Mouse (Mus musculus) hindbrain, postnatal 0 days (tissue): ENCODE measurements around the gene Tenm4. TPM values are rescaled to one million over a fixed set of nuclear protein-coding genes. Genes with fewer than 3 reads are reported as not detected.

Experiments used
- ATAC-seq: fragments of 200-750 bp; cut with Nextera tagmentation; 2 replicates; pipeline ENCODE4 v1.8.0; 2017; ENCODE audit warnings: mild to moderate bottlenecking, moderate TSS enrichment, moderate library complexity
- DNase-seq: peaks from one replicate; pipeline ENCODE4 v3.0.0-alpha.2; 2015; ENCODE audit warnings: low spot score
- H3K27ac ChIP-seq: fragments of 300-500 bp; sonication (generic); 2 replicates; pipeline ENCODE4 v1.5.1; 2014; ENCODE audit warnings: mild to moderate bottlenecking
- H3K27me3 ChIP-seq: fragments of 300-500 bp; sonication (generic); 2 replicates; pipeline ENCODE4 v1.6.1; 2014; ENCODE audit warnings: low read length, mixed read lengths; ENCODE audit not compliant: insufficient read depth
- H3K36me3 ChIP-seq: fragments of 300-500 bp; sonication (generic); 2 replicates; pipeline ENCODE4 v1.6.1; 2014; ENCODE audit warnings: low read length, mixed read lengths; ENCODE audit not compliant: insufficient read depth
- H3K4me1 ChIP-seq: fragments of 300-500 bp; sonication (generic); 2 replicates; pipeline ENCODE4 v1.6.1; 2014; ENCODE audit warnings: antibody characterized with exemption, low read length, mixed read lengths; ENCODE audit not compliant: insufficient read depth
- H3K4me2 ChIP-seq: fragments of 300-500 bp; sonication (generic); 2 replicates; pipeline ENCODE4 v1.6.1; 2014; ENCODE audit warnings: low read depth, mild to moderate bottlenecking, low read length, moderate library complexity, mixed read lengths
- H3K4me3 ChIP-seq: fragments of 300-500 bp; sonication (generic); 2 replicates; pipeline ENCODE4 v1.5.1; 2014; ENCODE audit warnings: low read length
- H3K9ac ChIP-seq: fragments of 300-500 bp; sonication (generic); replicated peaks from 2 replicates; pipeline ENCODE4 v1.6.1; 2014; ENCODE audit warnings: mild to moderate bottlenecking, low read length, moderate library complexity, mixed read lengths
- H3K9me3 ChIP-seq: fragments of 300-500 bp; sonication (generic); 2 replicates; pipeline ENCODE4 v1.6.1; 2016; ENCODE audit warnings: low read length, mixed read lengths
- CTCF ChIP-seq: IDR thresholded peaks from 2 replicates; pipeline ENCODE4 v1.5.1; 2016; ENCODE audit warnings: antibody characterized with exemption, control low read depth, low read depth
- WGBS: fragments of 180-500 bp; shearing (Covaris S2); extraction: QIAGEN DNeasy Blood & Tissue Kit; methylation state at CpG from one replicate; pipeline ENCODE4 v1.1.7; 2014; 5-methylcytosine and 5-hydroxymethylcytosine counted together
- polyA plus RNA-seq: library from polyadenylated mRNA; unstranded; fragments of >200 nt; fragmentation: Nextera tagmentation; extraction: Ambion mirVana; gene quantifications from 2 replicates; pipeline ENCODE4 v1.2.1, GENCODE M21; 2015
- total RNA-seq: library from RNA; depleted of rRNA; stranded (reverse); fragments of >200 nt; gene quantifications from 2 replicates; pipeline ENCODE4 v1.2.3, GENCODE M21; 2014

Tenm4 gene
- total and polyA plus RNA-seq, 2 experiments from 2014 or later, result 24.1 to 49.7 TPM

GRCm38 (mm10) chr7:96265941-96266340 is 94.9 kb downstream of the Tenm4 start:
- 65% methylated on average over 1 of the region's 1 CpGs for WGBS
- DNase-seq, result no peak

DNA sequence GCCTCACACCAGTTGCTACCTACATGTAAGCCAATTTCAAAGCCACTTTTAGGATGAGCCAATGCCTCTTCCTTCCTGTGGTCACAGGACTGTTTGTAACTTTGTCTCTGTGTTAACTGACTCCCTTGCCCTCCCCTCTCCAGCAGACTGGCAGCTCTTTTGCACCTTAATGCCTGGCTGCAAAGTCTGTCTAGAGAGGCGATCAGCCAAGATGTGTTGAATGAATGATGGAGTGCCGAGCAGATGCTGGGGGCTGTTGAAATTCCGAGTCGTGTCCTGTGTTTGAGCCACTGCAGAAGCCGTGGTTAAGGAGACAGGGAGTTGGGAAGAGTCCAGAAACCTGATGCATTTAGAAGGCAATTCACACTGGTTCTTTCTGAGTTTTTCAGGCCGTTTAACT is 96.2 kb downstream of the Tenm4 start:
- Histone ChIP-seq H3K4me1 (no peaks in the 10 kb centered on the region), H3K4me2 (no peak overlapping the region), H3K9ac (no peak overlapping the region), H3K27ac (no peak overlapping the region), H3K9me3 (no peaks in the 10 kb centered on the region), H3K36me3 (no peaks in the 10 kb centered on the region), H3K27me3 (no peaks in the 10 kb centered on the region), H3K4me3 (no peak overlapping the region)
- ATAC-seq (peak; percentile 64), DNase-seq (peak; percentile 65)
- WGBS, result 38% methylated on average over 6 of the region's 6 CpGs
- no peak for TF ChIP-seq CTCF

More at GRCm38 (mm10) chr7:96265941-96266340, 94.9 kb downstream of the Tenm4 start:
- Histone ChIP-seq H3K4me3 (no peak overlapping the region), H3K27ac (no peak overlapping the region), H3K4me2 (no peak overlapping the region), H3K9me3 (no peaks in the 10 kb centered on the region), H3K36me3 (no peaks in the 10 kb centered on the region), H3K9ac (no peak overlapping the region), H3K27me3 (no peaks in the 10 kb centered on the region), H3K4me1 (no peaks in the 10 kb centered on the region)
- no peak for ATAC-seq
- TF ChIP-seq CTCF, result no peak

GRCm38 (mm10) chr7:96270684-96271083 is 99.6 kb downstream of the Tenm4 start:
- Histone ChIP-seq H3K36me3 (no peaks in the 10 kb centered on the region), H3K27me3 (no peaks in the 10 kb centered on the region), H3K4me3 (no peak overlapping the region), H3K4me2 (no peak overlapping the region), H3K9me3 (no peaks in the 10 kb centered on the region), H3K27ac (no peak overlapping the region), H3K4me1 (no peaks in the 10 kb centered on the region), H3K9ac (no peak overlapping the region)
- DNase-seq (no peak), ATAC-seq (no peak)
- WGBS, result 29% methylated on average over 4 of the region's 4 CpGs
- TF ChIP-seq CTCF, result no peak

DNA sequence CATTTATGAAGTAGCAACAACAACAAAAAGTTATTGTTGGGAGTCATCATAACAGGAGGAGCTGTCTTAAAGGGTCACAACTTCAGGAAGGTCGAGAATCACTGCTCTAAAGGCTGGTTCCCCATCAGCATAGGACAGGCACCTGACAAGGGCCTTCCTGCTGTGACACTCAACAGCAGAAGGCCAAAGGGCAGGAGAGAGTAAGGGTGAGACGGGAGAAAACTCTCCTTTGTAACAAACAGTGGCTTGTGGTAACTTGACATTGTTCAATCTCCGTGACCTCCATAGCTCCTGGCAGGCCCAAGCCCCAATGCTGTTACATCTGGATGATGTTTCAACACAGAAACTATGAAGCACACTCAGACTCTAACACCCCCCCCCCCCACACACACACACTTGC is 101.0 kb downstream of the Tenm4 start:
- H3K4me2 ChIP-seq, result no peak overlapping the region
- H3K9ac ChIP-seq, result no peak overlapping the region
- no peak overlapping the region for H3K27ac ChIP-seq
- 63% methylated on average over 3 of the region's 3 CpGs for WGBS
- no peaks in the 10 kb centered on the region for H3K9me3 ChIP-seq
- H3K4me1 ChIP-seq, result no peaks in the 10 kb centered on the region
- no peak overlapping the region for H3K4me3 ChIP-seq
- TF ChIP-seq CTCF, result no peak
- H3K27me3 ChIP-seq, result no peaks in the 10 kb centered on the region
- DNase-seq, result no peak
- ATAC-seq, result no peak
- no peaks in the 10 kb centered on the region for H3K36me3 ChIP-seq

DNA sequence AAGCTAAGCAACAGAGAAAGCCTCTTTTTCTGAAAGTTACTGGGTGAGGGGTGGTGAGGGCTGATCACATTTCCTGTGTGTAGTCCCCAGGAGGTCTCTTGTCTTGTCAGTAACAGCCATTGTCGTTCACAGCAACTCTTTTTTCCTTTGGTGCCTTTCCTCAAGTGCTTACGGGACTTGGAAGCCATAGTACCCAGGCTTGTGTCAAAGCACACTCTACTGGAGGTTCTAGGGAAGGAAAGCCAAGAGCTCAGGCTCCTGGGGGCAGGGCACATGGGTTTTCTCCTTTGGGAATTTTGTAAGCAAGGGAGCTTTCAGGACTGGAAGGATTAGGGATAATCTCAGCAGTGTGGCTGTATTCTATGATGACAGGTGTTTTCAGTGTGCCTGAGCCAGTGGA is 103.4 kb downstream of the Tenm4 start:
- no peak for ATAC-seq
- TF ChIP-seq CTCF, result no peak
- H3K27me3 ChIP-seq, result no peaks in the 10 kb centered on the region
- H3K27ac ChIP-seq, result no peak overlapping the region
- H3K9ac ChIP-seq, result no peak overlapping the region
- no peak for DNase-seq
- no peak overlapping the region for H3K4me2 ChIP-seq
- no peak overlapping the region for H3K4me3 ChIP-seq
- no peaks in the 10 kb centered on the region for H3K4me1 ChIP-seq
- WGBS, result 80% methylated on average over 2 of the region's 2 CpGs
- H3K36me3 ChIP-seq, result no peaks in the 10 kb centered on the region
- H3K9me3 ChIP-seq, result no peaks in the 10 kb centered on the region

DNA sequence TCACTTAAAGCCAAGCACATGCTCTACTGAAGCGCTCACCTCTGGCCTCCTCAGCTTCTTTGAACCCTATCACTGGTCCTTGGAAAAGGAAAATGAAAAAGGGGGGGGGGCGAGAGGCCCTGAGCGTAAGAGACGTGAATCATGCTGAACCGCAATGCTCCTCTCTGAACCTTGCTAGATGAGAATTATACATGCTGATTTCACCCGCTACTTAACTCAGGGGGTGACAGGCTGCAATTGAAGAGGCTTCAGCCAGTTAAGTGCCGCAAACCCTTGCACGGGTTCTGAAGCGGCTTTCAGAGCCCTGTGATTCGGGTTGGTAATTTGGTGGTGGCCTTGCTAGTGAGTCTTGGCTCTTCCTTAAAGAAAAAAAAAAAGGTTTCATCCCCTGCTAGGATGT is 106.5 kb downstream of the Tenm4 start:
- Histone ChIP-seq H3K36me3 (no peaks in the 10 kb centered on the region), H3K4me3 (no peak overlapping the region), H3K4me1 (no peaks in the 10 kb centered on the region), H3K27me3 (no peaks in the 10 kb centered on the region), H3K9ac (no peak overlapping the region), H3K27ac (no peak overlapping the region), H3K4me2 (no peak overlapping the region), H3K9me3 (no peaks in the 10 kb centered on the region)
- no peak for DNase-seq
- ATAC-seq, result 0 out of 2 replicates have a peak, but pooled peaks have one; percentile 35
- WGBS, result 61% methylated on average over 10 of the region's 10 CpGs
- no peak for TF ChIP-seq CTCF

DNA sequence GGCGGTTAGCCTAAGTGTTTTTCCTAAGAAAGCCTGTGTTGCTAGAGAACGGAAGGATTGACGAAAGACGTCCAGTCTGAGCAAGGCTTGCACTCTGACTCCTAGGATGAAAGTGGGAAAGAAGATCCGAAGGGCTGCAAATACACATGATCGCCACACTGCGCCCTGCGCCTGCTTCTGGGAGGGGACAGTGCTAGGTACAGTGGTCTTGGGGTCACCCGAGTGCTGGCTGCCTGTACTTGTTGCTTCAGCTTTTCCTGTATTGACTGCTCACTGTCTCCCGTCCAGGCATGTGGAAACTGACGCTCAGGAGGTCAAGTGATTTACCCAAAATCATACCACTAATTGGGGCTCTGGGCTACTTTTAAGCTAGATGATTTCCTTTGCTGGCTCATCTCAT is 107.3 kb downstream of the Tenm4 start:
- no peak overlapping the region for H3K27ac ChIP-seq
- no peaks in the 10 kb centered on the region for H3K36me3 ChIP-seq
- no peak for DNase-seq
- H3K4me3 ChIP-seq, result no peak overlapping the region
- no peaks in the 10 kb centered on the region for H3K9me3 ChIP-seq
- no peak for TF ChIP-seq CTCF
- ATAC-seq, result no peak
- H3K27me3 ChIP-seq, result no peaks in the 10 kb centered on the region
- WGBS, result 84% methylated on average over 11 of the region's 11 CpGs
- no peaks in the 10 kb centered on the region for H3K4me1 ChIP-seq
- H3K4me2 ChIP-seq, result no peak overlapping the region
- H3K9ac ChIP-seq, result no peak overlapping the region
